Mouse (Mus musculus) inflammation-experienced regulatory T-cells, adult 6 months (primary cell): ENCODE measurements at regions not wholly inside any gene's neighbourhood (a gene's known extent, or its start where the extent isn't known, plus 50 kb on each side); places are given as distances from the start of the nearest gene placed in this dataset.

ENCODE experiments used
- ATAC-seq: one replicate; pipeline ENCODE4 v1.8.0; 2017

DNA sequence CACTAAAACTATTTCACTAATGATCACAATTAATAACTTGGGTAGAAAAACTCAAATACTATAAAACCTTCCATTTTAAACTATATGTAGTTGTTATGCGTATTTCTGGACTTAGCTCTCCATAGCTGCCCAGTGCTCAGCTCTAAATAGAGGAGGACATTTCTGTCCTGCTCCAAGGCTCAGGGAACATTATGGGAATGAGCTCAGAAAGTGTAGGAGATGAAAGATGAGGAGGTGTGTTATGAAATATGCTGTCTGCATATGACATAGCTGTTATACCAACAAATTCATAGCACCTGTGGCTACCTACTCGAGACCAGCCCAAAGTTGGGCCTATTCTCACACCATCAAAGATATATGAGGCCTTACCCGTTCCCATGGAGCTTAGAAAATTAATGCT lies 106.3 kb downstream of the Aldh8a1 start:
- no peak for ATAC-seq

DNA sequence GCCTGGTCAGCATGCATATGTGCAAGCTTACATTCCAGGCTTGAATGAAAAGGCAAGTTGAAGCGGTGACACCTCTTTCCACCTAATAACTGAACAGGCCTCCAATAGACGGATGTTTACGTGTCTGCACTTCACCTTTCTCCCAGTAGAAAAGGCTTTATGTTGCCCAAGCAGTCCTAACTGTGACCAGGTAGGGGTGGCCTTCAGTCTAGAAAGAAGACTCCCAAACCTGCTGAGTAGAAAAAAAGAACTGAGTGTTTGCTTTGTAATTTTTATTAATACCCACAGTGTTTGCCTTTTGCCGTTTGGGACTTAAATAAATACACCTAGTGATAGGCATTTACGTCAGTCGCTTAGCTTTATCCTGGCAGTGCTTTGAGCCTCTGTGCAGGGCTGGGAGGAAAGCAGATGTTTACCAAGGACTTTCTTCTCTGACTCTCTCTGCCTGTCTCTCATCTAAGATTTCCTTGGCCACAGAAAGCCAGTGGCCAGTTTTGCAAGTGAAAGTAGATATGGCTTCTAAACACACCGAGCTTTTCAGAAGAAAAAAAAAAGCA lies 104.5 kb upstream of the 1700020N01Rik start:
- no peak for ATAC-seq

DNA sequence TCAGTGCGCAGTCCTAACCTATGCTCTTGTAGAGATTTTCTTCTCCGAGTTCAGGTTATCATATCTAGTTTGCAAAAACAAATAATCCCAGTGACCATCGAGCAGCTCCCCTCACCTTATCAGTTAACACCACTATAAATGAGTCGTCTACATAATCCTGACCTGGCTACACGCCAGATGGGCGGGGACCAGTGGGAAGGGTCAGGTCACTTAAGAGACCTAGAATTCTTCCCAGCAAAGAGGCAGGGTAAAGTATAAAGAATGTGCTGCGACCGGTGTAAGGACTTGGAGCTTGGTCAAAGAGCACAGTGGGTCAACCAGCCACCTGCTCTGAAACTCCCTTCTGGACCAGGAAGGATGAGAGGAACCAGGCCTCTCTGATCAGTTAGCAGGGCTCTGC lies 102.0 kb upstream of the 1700020N01Rik start:
- no peak for ATAC-seq

DNA sequence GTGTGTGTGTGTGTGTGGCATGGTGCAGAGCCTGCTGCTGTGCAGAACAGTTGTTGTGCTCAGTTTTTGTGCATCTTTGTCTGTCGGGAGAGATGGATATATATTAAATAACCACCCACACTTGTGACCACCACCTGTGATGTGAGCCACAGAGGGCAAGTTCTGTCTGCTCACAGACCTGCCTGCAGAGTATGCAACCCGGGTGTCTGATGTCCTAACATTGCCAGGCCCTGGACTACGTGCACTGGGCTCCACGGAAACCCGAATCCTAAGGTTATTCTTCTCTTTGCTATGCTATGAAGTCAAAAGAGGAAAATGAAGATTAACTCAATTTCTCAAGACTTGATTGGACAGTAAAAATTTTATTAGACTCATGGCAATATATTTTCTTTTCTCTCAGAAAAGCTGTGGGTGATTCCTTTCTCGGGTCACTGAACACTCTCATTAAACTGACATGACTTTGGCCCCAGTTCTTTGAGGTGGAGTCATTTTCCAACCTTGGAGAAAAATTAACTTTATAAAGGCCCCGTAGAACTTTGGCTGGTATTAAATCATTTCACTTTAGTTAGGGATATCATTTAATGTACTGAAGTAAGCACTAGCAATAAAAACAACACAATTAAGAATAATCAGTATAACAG lies 100.6 kb upstream of the 1700020N01Rik start:
- ATAC-seq, result no peak

DNA sequence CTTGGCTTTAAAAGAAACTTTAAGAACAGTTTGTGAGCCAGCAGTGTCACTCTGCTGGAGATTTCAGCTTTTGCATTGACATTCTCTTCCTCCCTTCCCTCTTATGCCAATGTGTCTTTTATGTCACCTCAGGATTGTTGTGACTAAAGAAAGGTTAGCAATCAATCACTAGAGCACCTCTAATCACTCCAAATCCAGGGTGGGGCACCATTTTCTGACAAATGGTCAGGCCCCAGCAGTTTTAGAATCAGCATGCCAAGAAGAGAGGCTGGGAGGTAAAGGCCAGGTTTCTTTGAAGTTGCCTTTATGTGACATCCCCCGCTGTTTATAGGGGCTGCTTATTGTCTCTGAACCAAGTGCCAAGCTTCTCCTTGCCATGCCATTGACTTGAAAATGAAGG lies 98.4 kb upstream of the 1700020N01Rik start:
- no peak for ATAC-seq

DNA sequence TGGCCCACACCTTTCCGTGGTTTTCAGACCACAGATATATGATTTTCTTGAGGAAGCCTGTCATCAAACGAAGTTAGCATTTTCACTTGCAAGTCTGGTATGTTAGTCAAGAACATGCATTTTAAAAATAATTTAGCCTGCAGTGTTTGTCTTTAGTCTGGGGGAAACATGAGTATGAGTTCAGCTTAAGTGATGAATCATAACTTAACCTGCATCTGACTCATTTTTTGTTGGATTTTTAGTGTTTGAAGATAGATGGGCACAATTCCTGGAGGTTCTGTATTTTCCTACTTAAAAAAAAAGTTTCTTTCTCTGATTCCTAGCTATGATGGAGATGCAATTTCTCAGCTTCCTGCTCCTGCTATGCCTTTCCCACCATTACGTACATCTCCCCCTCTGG lies 95.8 kb upstream of the 1700020N01Rik start:
- no peak for ATAC-seq

DNA sequence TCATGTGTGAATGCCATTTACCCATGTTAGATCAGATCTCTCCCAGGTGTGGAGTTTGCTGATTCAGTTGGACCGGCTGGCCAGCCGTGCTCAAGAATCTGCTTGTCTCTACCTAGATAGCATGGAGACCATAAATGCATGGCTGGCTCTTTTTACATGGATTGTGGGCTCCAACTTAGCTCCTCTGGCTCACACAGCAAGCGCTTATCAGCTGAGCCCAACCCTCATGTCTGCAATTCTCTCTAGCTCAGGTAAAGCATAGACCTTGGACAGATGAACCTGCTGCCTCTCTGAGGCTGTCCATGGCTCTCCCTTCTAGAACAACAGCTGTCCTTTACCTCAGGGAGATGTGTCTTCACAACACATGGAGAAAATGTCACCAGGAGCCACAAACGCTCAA lies 94.8 kb upstream of the 1700020N01Rik start:
- ATAC-seq, result no peak

DNA sequence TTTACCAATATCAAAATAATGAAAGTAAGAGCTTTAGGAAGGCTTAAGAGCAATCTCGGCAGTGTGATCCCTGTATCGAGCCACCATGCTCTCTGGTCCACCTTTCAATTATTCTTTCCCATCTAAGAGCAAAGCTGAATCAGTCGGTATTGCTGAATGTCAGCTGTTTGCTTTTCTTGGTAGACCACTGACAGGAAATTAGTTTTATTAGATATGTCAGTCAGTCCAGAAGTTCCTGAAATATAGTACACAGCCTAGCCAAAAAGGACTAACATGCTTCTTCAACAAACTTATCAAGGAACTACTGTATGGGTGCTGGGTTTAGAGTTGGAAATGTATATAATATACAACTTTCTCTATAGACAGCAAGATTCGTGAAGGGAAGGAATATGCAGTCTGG lies 91.3 kb upstream of the 1700020N01Rik start:
- ATAC-seq, result no peak

DNA sequence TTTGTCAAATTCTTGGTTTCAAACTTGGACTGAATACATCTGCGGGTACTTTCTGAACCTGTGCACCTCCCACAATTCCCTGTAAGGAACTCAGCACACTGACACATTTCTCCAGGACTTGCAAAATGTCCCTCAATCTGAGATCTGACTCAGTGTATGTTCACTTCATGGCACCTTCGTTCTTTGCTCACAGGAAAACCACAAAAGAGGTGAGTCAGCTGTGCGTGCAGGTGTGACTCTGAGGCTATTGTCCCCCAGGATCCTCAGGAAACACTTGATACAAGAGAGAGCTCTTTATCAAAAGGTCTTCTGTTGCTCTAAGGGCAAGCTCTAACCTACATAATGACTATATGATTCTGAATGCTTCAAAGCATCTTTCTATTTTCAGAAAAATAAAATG lies 88.5 kb upstream of the 1700020N01Rik start:
- no peak for ATAC-seq

DNA sequence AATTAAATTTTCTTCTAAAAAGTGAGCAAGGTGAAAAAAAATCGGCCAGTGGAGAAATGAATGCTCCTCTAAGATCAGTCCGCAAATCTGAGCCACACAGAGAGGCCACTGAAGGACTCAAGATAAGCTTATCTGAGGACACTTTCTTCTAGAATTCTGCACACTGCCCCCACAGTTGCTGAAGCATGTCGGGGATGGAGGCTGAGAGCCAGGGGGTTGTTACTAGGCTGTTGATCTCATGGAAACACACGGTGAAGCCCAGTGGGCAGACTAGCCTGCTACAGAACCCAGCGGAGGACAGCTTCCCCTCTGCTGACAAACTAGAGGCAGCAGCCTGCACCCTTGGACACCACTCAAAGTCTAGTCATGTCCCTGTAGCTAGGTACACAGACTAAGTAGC lies 81.6 kb upstream of the 1700020N01Rik start:
- ATAC-seq, result no peak

DNA sequence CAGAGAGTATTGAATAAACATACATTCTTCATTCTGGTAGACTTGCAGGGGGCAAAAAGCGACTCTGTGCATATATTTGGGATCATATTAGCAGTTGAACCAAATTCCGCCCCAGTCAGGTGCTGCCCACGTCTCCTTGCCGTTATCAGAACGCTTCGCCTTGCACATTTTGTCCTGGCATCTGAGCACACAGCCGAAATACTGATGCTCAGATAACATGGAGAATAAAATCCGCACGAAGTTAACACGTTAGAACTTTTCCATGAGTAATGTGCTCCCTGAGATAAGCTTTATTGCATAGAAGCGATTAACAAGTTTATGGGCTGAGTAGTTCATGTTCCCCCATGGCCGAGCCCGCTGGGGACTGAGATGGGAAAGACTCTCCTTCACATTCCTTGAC lies 80.5 kb upstream of the 1700020N01Rik start:
- ATAC-seq, result no peak

DNA sequence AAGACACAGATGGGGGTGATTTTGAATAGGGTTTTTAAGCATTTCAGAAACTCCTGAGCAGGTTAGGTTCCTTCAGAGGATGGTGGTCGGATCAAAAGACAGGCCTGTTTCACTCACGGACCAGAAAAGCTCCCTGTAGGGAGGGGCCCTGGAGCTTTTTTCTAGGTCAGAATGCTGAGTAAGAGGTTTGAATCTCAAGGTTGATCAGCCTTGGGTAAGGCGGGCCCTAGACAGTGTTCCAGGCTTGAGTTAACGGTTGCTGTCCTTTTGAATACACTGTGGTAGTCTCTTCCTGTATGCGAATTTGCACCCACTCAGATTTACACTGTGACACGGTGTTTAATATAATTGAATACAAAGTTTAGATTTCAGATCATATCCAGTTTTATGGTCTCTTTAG lies 75.2 kb upstream of the 1700020N01Rik start:
- ATAC-seq, result peak; percentile 10

DNA sequence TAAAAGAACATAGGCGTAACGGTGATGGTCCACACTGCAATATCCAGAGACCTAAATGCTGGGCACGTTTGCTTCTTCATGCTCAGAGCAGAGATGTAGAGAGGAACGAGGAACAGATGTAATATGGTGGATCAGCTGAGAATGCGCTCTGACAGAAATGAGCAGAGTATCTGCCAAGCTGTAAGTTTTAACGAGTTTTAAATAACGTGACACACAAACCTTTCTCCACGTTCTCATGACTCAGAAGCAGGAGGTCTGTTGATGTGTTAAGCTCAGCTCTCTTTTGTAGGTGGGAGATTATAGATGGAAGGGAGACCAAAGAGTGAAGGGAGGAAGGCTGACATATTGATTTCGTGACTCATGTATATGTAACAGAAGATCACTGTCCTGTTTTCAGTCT lies 72.1 kb upstream of the 1700020N01Rik start:
- ATAC-seq, result no peak

DNA sequence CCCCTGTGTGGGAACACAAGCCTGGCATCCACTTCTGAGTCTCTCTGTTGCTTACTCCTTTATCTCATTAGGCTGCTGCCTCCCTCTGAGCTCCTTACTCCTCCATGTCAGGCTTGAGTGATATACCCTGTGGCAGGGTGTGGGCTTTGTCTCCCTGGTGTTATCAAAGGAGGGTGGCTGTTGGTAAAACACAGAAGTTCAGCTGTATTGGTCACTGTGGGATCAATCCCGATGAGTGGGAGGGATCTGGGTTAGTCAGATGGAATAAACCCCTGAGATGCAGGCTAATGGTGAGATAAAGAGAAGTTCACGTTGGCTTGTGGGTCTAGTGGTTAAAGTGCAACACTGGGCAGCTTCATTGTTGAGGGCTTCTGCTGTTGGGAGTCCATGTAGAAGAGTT lies 67.4 kb upstream of the 1700020N01Rik start:
- ATAC-seq, result no peak

DNA sequence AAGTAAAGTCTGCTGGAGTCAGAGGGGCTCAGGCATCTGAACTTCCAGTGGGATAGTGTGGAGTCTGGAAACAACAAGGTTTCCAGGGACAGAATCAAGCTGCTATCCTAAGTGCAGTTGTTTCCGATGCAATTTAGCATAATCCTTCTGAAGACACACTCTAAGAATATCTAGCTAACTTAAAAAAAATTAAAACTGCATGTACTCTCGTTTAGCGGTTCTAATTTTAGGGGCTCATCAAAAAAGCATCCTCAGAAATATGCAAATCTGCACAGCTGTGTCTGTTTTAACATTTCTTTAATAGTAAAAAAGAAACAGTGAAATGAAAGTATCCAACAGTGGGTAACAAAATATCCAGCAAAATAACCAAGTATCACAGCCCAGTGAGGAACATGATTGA lies 64.5 kb upstream of the 1700020N01Rik start:
- no peak for ATAC-seq

DNA sequence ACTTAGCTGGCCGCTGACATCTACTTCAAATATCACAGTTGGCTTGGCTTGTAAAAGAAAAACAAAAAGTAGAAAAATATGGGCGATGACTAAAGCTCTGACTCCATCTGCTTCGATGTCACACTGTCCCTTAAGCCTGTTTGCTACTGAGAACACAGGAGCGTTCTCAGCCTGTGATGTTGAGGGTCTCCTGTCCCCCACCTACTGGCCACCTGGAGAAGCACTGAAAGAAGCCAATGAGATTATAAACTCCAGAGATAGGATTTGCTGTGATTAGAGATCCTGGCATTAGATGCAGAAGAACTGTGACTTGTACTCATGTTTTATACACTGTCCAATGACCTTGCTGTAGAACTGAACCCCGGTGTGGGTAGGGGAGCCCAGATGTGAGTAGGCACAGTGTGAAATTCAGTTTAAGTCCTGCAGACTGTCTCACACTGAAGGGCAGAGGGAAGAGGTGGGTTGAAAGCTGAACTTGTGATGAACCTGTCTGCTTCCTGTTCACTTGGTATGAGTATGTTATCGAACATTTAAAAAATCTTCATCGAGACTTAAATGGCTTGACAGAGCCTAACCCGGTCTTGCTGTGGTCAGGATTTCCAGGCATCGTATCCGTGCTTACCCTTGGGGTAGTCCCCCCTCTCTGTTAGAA lies 63.7 kb upstream of the 1700020N01Rik start:
- peak; percentile 76 for ATAC-seq

DNA sequence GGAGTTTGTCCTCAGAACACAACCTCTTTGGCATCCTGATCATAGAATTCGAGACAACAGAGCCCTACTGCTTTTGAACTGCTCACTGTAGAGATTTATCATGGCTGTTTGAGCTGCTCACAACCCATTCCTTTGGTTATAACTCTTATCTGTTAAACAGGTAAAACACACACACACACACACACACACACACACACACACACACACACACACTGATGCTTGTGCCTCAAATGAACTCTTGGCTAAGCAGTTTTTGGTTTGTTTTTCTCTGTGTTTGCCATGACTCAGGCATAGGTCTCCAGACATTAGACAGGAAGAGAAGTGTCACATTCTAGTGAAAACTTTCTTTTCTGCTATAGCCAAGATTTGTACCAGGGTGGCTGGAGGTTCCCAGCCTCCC lies 60.8 kb upstream of the 1700020N01Rik start:
- ATAC-seq, result no peak

DNA sequence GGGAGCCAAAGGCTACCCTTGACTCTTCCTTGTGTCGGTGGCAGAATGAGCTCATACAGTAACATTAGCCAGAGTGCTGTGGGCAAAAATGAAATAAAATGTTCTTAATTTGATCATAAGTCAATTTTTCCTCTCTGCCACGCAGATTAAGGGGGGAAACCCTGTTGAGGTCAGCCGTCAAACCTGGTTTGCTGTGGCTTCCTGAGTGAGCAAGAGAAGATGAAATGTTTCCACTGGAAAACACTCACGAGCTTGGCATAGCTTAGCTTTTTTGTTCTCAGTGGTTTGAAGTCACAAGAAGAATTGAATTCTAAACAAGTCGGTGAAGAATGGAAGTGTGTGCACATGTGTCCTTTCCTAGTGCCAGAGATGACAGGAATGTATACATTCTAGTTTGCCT lies 57.3 kb upstream of the 1700020N01Rik start:
- ATAC-seq, result peak; percentile 75

DNA sequence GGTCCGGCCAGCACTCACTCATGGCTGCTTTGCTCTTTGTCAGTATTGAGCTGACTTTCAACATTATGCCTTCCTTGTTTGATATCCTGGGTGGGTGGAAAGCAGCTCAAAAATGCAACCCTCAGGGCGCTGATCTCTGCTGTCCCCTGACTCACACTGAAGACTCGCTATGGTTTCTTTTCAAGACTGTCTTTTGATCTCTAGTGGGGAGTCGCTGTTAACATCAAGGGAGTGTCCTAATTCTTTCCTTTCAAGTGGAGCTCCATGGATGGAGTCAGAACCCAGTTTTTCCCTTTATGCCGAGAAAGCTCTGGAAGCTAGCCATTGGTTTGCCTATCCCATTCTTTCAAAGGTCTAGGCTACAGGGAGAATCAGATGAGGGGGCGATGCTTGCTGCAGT lies 54.5 kb upstream of the 1700020N01Rik start:
- no peak for ATAC-seq
